Mouse (Mus musculus): ENCODE results near the gene Zc2hc1c.

- TF ChIP-seq CTCF (IDR thresholded peaks at IDR 0.05; ENCODE audit: borderline replicate concordance, insufficient read depth, low read length), result no peak
- no peak for TF ChIP-seq POLR2A (IDR thresholded peaks at IDR 0.05; ENCODE audit: low read depth, low read length)
Measured at GRCm38 (mm10) chr12:85289157-85290000, 988 bp downstream of the Zc2hc1c start.
